Mouse (Mus musculus): ENCODE measurements around the gene Mta1. TPM values are rescaled to one million over a fixed set of nuclear protein-coding genes. Genes with fewer than 3 reads are reported as not detected.

Mta1 gene
- polyA plus RNA-seq, 1 experiment = 47.6 TPM

DNA sequence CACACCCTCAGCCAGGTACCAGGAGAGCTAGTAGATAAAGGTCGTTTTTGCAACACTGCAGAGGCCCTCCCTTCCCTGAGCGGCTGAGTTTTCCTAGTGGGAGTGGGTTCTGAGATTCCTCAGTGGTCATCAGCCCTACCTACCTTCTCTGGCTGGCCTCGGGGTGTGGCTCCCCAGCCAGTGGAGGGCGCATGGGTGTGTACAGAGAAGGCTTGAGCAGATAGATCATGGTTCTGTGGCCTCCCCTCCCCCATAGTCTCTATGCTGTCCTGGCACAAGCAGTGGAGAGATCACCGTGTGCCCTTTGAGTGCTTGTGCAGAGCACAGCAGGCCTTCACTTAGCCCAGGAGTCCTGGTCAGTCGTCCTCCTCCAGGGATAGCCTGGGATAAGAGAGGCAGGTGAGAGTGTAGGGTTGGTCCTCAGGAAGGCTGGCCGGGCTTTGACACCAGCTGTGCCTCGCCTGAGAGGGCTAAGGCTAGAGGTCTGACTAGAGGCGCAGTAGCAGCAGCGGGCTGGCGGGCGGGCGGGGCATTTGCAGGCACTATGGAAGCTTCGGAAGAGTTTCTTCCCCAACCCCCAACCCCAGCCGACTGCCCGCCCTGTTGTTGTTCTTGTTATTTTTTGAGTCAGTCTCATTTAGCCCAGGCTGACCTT lies 50.4 kb downstream of the Mta1 start:
- Histone ChIP-seq H3K4me1 (ENCODE audit: control insufficient read depth, insufficient read depth, insufficient read length, low read length) (peaks cover 50% of the 10 kb centered on the region), H3K4me3 (ENCODE audit: low read depth, low read length) (peak overlapping the region; percentile 49), H3K36me3 (ENCODE audit: control insufficient read depth, insufficient read depth, low read length) (peaks cover 7% of the 10 kb centered on the region), H3K27me3 (ENCODE audit: control insufficient read depth, insufficient read depth, low read length) (no peaks in the 10 kb centered on the region), H3K27ac (ENCODE audit: insufficient read depth, low read depth, low read length) (peak overlapping the region; percentile 99)
- peak; percentile 77 for TF ChIP-seq POLR2A (IDR thresholded peaks at IDR 0.05; ENCODE audit: low read depth, low read length)
- peak; percentile 51; the same call in 1 of the 2 replicates for TF ChIP-seq CTCF (IDR thresholded peaks at IDR 0.05; ENCODE audit: extremely low read depth, insufficient read length, insufficient replicate concordance, low read depth, low read length)
- WGBS = 42% methylated on average over 16 of the region's 16 CpGs

DNA sequence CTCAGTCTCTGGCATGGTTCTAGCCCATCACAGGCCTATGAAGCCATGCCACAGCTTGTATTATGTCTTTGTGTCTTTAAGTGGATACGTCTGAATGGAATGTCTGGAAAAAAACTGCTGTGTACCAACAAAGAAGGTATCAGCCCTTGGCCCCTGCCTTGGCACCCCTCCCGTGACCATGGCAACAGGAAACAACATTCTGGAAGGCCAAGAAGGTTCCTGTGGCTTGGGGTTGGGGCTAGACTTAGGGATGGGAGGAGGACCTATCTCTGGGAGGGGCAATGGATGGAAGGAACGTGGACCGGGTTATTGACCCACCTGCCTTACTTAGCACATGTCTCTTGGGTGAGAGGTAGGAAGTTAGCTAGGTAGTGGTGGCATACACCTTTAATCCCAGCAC lies 51.3 kb downstream of the Mta1 start:
- peaks cover 55% of the 10 kb centered on the region for H3K4me1 ChIP-seq (ENCODE audit: control insufficient read depth, insufficient read depth, insufficient read length, low read length)
- H3K36me3 ChIP-seq (ENCODE audit: control insufficient read depth, insufficient read depth, low read length) = peaks cover 13% of the 10 kb centered on the region
- H3K27me3 ChIP-seq (ENCODE audit: control insufficient read depth, insufficient read depth, low read length) = no peaks in the 10 kb centered on the region
- no peak overlapping the region for H3K4me3 ChIP-seq (ENCODE audit: low read depth, low read length)
- TF ChIP-seq POLR2A (IDR thresholded peaks at IDR 0.05; ENCODE audit: low read depth, low read length) (no peak), CTCF (IDR thresholded peaks at IDR 0.05; ENCODE audit: extremely low read depth, insufficient read length, insufficient replicate concordance, low read depth, low read length) (no peak)
- 55% methylated on average over 4 of the region's 4 CpGs for WGBS
- peak overlapping the region; percentile 99 for H3K27ac ChIP-seq (ENCODE audit: insufficient read depth, low read depth, low read length)

DNA sequence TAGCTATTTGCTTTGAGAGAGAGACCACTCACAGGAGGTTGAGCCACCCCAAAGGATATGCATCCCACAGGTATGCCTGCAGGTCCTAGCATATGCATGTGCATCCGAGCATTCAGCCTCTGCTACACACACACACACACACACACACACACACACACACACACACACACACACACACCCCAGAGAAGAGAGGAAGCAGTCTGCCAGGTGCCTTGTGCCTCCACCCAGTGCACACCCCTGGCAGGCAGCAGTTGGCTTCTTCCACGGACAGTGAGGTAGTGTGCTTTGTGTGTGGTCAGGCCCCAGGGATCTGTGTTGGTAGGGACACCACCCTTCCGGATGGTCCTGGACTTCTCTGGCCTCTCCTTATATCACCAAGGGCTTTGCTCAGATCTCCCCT lies 51.8 kb downstream of the Mta1 start:
- Histone ChIP-seq H3K27ac (ENCODE audit: insufficient read depth, low read depth, low read length) (peak overlapping the region; percentile 99), H3K4me3 (ENCODE audit: low read depth, low read length) (peak overlapping the region; percentile 16)

DNA sequence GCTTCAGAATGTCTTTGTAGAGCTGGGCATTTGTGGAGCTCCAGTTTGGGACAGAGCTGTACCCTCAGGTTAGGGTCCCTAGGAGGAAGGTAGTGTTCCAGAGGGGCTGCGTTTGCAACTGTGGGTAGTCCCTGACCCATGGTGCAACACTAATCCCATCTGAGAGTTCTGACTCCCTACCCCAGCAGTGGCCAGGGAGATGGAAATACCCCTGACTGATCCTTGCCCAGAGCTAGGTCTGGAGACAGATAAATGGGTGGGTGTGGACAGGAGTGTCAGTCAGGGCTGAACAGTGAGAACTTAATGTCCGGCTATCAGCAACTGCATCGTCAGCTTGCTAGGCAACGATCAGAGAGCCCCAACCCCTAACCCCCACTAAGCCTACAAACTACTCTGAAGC lies 52.5 kb downstream of the Mta1 start:
- Histone ChIP-seq H3K4me1 (ENCODE audit: control insufficient read depth, insufficient read depth, insufficient read length, low read length) (peaks cover 56% of the 10 kb centered on the region), H3K27me3 (ENCODE audit: control insufficient read depth, insufficient read depth, low read length) (no peaks in the 10 kb centered on the region)
- TF ChIP-seq POLR2A (IDR thresholded peaks at IDR 0.05; ENCODE audit: low read depth, low read length) (0 out of 2 replicates have a peak, but pooled peaks have one; percentile 32), CTCF (IDR thresholded peaks at IDR 0.05; ENCODE audit: extremely low read depth, insufficient read length, insufficient replicate concordance, low read depth, low read length) (no peak)

More for the DNA sequence above, 51.8 kb downstream of the Mta1 start:
- peaks cover 13% of the 10 kb centered on the region for H3K36me3 ChIP-seq (ENCODE audit: control insufficient read depth, insufficient read depth, low read length)
- no peaks in the 10 kb centered on the region for H3K27me3 ChIP-seq (ENCODE audit: control insufficient read depth, insufficient read depth, low read length)
- no peak for TF ChIP-seq POLR2A (IDR thresholded peaks at IDR 0.05; ENCODE audit: low read depth, low read length)
- no peak for TF ChIP-seq CTCF (IDR thresholded peaks at IDR 0.05; ENCODE audit: extremely low read depth, insufficient read length, insufficient replicate concordance, low read depth, low read length)
- H3K4me1 ChIP-seq (ENCODE audit: control insufficient read depth, insufficient read depth, insufficient read length, low read length) = peaks cover 55% of the 10 kb centered on the region
- WGBS = 60% methylated on average over 3 of the region's 3 CpGs

DNA sequence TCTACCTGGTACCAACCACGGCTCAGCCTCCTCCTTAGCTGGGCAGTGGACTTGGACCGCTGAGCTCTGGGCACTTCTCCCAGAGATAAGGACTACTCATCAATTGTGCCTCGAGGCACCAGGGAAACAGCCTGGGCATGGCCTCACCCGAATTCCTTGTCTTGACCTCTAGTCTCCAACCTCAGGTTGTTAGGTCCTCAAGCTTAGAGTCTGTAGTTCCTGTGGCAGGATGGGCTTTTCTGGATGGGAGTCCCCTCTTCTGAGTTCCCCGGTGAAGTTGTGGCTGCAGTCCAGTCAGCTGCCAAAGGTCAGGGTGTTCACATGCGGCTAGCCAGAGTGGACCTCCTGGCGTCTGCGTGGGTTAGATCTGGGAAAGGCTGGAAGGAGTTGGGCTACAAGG lies 53.0 kb downstream of the Mta1 start:
- no peaks in the 10 kb centered on the region for H3K27me3 ChIP-seq (ENCODE audit: control insufficient read depth, insufficient read depth, low read length)

More for the DNA sequence above, 52.5 kb downstream of the Mta1 start:
- peak overlapping the region; percentile 80; the same call in 1 of the 2 replicates for H3K4me3 ChIP-seq (ENCODE audit: low read depth, low read length)
- H3K27ac ChIP-seq (ENCODE audit: insufficient read depth, low read depth, low read length) = peak overlapping the region; percentile 99
- peaks cover 13% of the 10 kb centered on the region for H3K36me3 ChIP-seq (ENCODE audit: control insufficient read depth, insufficient read depth, low read length)
- WGBS = 37% methylated on average over 4 of the region's 4 CpGs

DNA sequence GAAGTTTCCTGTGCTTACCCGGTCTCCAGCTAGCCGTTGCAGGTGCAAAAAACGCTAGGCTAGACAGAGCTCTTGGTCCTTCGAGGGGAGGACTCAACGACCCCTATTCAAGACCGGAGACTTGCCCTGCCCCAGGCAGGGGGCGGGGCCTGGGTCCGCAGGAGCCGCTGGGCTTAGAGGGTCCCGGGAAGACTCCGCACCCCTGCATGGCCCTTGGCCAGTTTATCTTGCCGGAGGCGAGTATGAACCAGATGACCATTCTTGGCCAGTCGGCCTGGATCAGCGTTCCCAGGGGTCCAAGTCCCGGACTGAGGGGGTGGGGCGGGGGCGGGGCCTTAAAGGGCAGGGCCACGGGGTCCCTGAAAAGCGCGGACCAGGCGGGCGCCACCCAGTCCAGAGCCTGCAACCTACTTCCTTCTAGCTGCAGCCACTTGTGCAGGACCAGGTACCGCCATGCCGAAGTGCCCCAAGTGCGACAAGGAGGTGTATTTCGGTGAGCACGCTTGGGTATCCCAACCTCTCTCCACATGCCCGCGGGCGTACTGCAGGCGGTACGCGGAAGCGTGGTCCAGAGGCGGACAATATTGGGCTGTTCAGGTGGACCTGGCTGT lies 53.7 kb downstream of the Mta1 start:
- Histone ChIP-seq H3K36me3 (ENCODE audit: control insufficient read depth, insufficient read depth, low read length) (peaks cover 13% of the 10 kb centered on the region), H3K27ac (ENCODE audit: insufficient read depth, low read depth, low read length) (peak overlapping the region; percentile 99), H3K4me1 (ENCODE audit: control insufficient read depth, insufficient read depth, insufficient read length, low read length) (peaks cover 50% of the 10 kb centered on the region), H3K27me3 (ENCODE audit: control insufficient read depth, insufficient read depth, low read length) (no peaks in the 10 kb centered on the region), H3K4me3 (ENCODE audit: low read depth, low read length) (peak overlapping the region; percentile 80)
- WGBS = under 1% methylated on average over 36 of the region's 36 CpGs
- TF ChIP-seq CTCF (IDR thresholded peaks at IDR 0.05; ENCODE audit: extremely low read depth, insufficient read length, insufficient replicate concordance, low read depth, low read length) (no peak), POLR2A (IDR thresholded peaks at IDR 0.05; ENCODE audit: low read depth, low read length) (peak; percentile 91; the same call in 1 of the 2 replicates)

More for the DNA sequence above, 53.0 kb downstream of the Mta1 start:
- 19% methylated on average over 8 of the region's 8 CpGs for WGBS
- peak overlapping the region; percentile 99 for H3K27ac ChIP-seq (ENCODE audit: insufficient read depth, low read depth, low read length)
- TF ChIP-seq CTCF (IDR thresholded peaks at IDR 0.05; ENCODE audit: extremely low read depth, insufficient read length, insufficient replicate concordance, low read depth, low read length) = no peak
- no peak; the same call in 1 of the 2 replicates for TF ChIP-seq POLR2A (IDR thresholded peaks at IDR 0.05; ENCODE audit: low read depth, low read length)
- peak overlapping the region; percentile 80 for H3K4me3 ChIP-seq (ENCODE audit: low read depth, low read length)
- peaks cover 13% of the 10 kb centered on the region for H3K36me3 ChIP-seq (ENCODE audit: control insufficient read depth, insufficient read depth, low read length)
- H3K4me1 ChIP-seq (ENCODE audit: control insufficient read depth, insufficient read depth, insufficient read length, low read length) = peaks cover 56% of the 10 kb centered on the region

DNA sequence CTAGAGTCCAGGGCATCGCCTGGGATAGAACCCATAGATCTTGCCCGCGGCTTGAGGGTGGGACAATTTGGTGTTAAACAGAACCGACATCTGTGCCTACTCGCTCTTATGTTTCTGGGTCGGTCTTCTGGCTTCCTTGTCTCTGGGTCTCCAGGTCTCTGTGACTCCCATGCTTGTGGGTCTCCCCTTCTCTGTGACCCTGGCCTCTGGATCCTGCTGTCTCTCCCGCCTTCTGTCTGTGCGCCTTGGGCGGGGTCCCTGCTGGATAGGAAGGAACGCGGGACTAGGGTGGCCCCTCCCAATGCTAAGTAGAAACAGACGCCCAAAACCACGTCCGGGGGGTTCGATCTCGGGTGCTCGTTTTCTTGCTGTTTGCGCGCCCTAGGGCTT lies 54.2 kb downstream of the Mta1 start:
- peaks cover 45% of the 10 kb centered on the region for H3K4me1 ChIP-seq (ENCODE audit: control insufficient read depth, insufficient read depth, insufficient read length, low read length)
- H3K36me3 ChIP-seq (ENCODE audit: control insufficient read depth, insufficient read depth, low read length) = peaks cover 13% of the 10 kb centered on the region
- WGBS = 3% methylated on average over 19 of the region's 19 CpGs
- peak overlapping the region; percentile 96 for H3K27ac ChIP-seq (ENCODE audit: insufficient read depth, low read depth, low read length)
- no peaks in the 10 kb centered on the region for H3K27me3 ChIP-seq (ENCODE audit: control insufficient read depth, insufficient read depth, low read length)
- TF ChIP-seq CTCF (IDR thresholded peaks at IDR 0.05; ENCODE audit: extremely low read depth, insufficient read length, insufficient replicate concordance, low read depth, low read length) (no peak), POLR2A (IDR thresholded peaks at IDR 0.05; ENCODE audit: low read depth, low read length) (peak; percentile 13)
- peak overlapping the region; percentile 80 for H3K4me3 ChIP-seq (ENCODE audit: low read depth, low read length)

Data from small intestine, adult 2 months (tissue).